Mouse (Mus musculus) spleen, postnatal 36 days (tissue): ENCODE results near the gene Pef1.

Experiments used
- DNase-seq, 2 experiments: peaks; one replicate each; pipeline ENCODE4 v3.0.0; 2022; ENCODE audit warnings: low spot score in 2 of 2, mixed read lengths in 1 of 2

Gene Pef1

DNA sequence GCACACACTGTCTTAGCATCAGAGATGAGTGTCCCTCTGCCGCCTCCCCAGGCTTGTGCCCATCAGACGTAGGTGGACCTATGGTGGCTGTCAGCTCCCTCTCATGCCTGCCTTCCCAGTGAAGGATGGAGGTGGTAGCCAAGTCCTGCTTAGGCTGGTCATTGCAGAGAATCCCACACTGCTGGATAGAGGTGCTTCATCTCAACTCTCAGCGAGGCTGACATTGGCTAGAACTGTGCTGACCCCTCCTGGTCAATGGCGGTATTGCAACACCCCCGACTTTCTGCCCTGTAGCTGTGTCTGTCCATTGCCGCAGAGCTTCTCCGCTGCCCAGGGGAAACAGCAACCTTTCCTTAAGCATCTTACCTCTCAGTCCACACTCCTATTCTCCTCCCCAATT lies 15.1 kb upstream of the Pef1 start:
- DNase-seq, result peak; percentile 70 to 72

DNA sequence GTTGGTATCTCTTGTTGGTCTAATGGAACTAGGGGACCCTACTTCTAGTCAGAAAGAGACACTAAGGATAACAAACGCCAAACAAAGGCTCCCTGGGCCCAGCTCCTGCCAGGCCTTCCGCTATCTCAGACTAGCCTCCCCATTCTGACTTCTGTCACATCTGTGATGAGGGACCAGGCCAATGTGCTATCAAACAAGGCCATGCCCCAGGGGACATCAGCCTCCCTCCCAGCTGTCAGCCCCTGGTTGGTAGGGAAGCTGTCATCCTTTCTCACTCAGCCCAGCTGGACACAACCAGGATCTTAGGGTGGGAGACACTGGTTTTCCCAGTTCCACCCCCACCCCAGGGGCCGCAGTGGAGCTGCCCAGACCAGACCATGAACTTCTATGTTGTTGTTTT lies 7.2 kb upstream of the Pef1 start:
- no peak for DNase-seq

DNA sequence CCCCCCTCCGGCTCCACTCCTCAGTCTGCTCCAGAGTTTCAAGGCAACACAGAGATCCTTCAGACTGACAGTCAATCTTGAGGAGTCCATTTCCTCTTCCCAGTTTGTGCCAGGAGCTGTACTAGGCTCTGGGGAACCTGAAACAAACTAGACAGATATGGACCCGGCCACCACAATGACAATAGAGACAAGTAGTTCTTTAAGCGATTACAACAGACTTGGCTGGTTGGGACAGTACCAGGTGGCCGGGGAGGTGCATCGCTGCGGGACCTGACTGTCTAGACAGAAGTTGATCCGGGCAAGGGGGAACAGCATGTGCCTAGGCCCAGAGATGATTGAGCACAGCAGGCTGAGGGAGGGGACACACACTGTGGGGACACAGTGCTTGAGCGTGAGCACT lies 1.2 kb upstream of the Pef1 start:
- DNase-seq, result no peak

DNA sequence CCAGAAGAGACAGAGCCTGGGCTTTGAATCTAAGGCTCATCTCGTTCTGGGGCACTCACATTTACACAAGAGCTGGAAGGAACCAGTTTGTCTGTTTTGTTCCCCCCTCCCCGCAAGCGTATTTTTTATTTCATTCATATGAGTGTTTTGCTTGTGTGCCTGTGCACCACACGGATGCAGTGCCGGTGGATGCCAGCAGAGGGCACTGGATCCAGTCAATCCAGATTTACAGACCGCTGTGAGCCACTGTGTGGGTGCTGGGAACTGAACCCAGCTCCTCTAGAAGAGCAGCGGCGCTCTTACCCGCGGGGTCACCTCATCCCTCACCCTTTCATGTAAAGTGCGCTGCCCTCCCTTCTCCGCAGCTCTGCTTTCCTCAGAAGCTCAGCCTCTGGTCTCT lies 1.3 kb downstream of the Pef1 start:
- DNase-seq, result no peak

DNA sequence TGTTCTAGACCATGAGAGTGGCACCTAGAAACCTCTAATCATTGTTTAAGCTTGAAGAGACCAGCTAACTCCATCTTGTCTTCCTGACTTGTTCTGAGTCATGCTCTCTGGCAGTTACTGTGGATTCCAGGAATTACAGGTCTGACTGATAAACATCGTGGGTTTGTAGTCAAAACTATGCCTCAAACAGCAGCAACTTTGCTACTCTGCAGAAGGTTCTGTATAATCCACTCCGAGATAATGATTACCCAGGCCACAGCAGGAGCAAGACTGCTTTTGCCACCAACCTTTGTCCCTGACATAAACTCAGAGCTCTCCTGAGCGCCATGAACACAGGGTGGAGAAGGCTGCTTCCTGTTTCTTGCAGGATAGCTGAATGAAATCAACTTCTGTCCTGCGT lies 2.2 kb downstream of the Pef1 start:
- no peak for DNase-seq

DNA sequence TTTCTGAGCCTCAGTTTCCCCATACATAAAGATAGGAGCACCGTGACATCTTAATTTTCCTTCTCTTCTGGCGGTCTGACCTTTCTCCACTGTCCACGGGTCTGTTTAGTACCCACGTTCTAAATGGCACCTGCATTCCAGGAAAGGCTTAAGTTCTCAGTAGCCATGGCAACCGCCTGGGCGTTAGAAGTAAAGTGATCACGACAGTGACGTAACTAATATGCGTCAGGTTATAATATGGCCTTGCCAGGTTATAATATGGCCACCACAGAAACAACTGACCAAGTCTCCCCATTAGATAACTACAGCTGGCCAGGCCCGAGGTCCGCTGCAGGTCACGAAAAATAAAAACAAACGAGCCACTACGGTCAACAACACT lies 4.7 kb downstream of the Pef1 start:
- DNase-seq, result no peak

DNA sequence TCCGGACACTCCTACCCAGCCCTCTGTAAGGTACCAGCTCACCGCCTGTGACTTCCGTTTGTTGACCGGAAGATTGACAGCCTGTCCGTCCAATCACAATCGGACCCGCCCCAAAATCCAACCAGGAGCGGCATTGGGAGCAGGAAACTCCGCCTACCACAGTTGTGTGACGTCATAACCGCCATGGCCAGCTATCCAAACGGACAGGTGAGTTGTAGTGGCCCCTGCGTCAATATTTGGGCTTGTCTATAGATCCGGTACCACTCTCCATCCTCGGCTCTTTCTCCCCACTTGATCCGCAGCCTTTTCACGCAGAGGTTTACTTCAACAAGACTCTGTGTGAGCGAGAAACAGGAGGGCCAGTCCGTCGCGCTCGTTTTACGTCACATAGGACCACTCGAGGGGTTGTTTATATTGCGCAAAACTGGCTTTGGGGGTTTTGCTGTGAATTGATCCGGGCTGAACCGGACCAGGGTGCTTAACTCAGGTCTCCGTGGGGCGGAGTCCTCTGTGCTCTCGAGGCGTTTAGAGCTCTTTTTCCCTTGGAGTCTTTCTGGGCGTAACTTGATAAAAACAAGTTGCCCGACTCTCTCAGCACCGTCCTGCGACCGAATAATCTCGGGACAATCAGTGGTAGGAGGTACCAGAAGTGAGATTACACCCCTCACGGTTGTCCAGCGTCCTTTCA lies 5.2 kb downstream of the Pef1 start:
- DNase-seq, result peak; percentile 97 to 99

DNA sequence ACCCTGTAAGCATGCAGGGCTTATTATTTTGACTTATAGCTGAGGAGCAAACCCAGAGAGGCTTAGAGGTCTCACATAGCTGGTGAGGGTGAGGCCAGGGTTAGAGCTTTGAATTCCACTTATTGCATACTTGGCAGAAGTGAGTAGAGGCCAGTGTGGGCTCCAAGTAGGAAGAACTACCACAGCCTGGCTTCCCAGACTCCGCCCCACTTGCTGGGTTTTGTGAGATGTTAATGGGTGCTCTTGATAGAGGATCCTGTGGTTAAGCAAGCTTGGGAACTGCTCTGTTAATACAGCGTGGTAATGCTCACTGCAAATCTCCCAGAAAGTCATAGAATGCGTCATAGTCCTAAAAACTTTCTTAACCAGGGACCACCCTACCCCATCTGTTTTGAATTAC lies 6.6 kb downstream of the Pef1 start:
- no peak for DNase-seq

DNA sequence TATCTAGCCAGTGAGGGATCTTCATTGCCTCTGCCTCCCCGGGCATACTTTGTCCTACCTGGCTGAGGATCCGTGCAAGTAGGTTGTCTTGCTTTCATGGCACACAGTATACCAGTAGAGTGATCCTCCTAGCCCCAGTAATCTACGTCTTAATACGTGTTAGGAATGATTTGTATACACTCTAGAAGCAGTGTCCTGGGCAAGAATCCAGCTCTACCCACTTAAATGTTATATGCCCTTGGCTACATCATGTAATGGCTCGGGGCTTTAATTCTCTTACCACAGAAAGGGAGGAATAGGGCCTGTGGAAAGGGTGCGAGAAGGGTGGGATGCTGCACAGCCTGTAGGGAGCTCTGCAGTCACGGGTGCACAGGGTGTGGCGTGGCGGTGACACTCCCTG lies 7.3 kb downstream of the Pef1 start:
- no peak for DNase-seq

DNA sequence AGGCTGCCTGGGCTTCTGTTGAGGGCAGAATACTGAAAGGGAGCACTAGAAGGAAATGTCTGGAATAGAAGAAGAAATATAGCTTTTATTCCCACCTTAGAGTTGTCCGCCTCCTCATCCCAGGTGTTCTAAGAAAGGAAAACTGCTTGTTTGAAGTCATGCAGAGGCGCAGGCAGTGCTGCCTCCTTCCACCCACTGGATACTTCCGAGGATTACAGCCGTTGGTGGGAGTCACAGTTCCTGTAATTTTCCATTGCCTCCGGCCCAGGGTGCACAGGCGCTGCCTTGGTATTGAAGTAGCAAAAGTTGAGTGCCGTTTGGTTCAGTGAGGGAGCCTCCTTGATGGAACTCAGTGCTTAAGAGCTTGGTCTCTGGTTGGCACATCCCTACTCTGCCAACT lies 7.7 kb downstream of the Pef1 start:
- no peak for DNase-seq

DNA sequence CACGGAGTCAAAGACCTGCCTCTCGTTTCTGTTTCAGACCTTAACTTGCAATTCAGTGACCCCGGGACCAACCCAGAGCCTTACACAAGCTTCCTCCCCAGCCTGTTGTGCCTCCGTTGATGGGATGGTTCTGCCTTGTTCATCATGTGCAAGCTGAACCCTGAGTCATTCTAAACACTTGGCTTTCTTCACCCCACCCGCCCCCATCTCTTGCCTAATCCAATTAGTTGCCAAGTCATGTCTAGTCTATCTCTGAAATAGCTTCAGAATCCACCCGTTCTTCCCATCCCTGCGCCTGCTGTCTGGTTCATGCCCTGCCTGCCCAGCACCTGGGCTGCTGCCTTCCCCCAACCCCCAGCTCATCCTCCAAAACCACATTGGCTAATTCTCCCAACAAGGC lies 9.9 kb downstream of the Pef1 start:
- peak in 1 of 2 experiments; percentile 37 for DNase-seq

DNA sequence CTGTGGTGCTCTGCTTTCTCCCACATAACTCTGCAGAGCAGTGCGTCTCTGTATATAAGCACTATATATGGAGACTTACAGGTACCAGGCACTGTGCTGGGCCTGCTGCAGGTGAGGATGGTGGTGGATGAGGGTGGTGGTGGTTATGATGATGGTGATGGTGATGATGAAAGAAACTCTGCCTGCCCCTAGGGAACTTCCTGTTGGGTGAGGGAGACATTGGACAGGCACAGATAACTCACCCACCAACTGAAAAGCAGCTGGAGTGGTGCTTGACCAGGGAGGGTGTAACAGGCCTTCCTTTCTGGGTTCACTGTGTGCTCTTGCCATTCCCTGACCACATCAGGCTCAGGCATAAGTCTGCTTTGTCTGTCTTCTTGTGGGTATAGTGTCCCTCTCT lies 10.4 kb downstream of the Pef1 start:
- DNase-seq, result no peak

DNA sequence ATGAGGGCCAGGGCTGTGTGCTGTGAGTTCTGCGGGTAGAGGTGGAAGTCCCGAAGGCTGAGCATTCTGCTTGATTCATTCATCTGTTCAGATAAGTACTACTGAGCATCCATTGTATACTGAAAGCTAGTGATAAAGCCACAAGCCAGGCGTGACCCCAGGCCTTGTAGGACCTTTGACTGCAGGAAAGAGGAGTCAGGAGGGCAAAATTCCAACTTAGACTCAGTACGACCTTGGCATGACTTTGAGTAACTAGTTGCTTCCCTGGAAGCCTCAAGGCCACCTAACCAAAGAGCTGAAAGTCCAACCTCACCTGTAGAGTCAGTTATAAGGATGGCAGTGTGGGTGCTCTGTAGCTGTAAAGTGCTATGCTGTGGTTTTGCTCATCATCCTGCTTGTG lies 18.4 kb downstream of the Pef1 start:
- no peak for DNase-seq

DNA sequence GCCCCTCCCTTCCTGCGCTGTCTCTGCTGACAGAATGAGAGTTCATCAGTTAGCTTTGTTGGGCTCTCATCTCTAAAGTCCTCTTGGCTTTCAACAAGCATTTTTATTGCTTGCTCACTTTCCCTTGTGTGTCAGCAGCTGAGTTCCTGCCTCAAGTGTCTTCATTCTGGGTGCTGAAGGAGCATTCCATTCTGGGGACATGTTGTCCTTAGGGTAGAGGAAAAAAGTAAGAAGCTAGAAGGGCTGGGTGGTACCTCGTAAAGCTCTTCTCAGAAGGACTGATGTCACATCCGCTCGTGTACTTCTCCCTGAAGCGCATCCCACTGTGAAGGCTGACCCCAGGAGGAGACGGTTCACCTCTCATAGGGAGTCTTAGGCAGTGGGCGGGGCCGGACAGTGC lies 19.2 kb downstream of the Pef1 start:
- DNase-seq, result no peak

DNA sequence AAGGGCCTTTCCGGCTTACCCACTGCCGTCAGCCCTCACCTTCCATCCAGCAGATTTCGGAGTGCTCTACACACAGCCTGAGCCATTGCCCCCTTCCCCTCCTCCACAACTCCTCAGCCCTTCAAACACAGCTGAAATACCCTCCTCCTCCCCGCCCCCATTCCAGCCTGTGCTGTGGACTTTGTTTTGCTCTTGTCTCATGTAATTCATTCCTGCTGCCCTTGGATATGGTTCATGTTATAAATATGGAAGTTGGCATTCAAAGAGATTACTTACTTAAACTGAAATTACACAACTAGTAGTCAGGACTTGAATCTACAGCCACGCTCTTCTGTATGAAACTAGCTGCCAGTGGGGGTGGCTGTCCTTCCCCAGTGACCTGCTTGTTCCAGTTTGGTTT lies 20.7 kb downstream of the Pef1 start:
- DNase-seq, result no peak

DNA sequence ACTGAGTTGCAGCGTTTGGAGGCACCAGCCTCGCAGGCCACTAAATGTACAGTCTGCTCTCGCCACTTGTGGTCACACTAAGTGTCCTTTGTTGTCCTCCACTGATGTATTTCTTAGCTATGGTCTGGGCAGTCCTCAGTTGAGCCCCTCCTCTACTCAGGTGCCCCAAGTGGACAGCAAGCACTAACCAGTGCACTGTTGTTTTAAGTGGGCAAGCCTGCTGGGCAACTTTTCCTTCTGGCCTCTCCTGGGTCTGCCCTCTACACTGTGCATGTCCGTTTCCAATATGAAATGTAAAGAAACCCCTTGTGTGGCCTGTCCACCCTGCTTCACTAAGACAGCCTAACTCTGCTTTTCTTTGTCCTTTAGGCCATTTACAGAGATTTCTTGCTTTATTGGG lies 21.8 kb downstream of the Pef1 start:
- no peak for DNase-seq

DNA sequence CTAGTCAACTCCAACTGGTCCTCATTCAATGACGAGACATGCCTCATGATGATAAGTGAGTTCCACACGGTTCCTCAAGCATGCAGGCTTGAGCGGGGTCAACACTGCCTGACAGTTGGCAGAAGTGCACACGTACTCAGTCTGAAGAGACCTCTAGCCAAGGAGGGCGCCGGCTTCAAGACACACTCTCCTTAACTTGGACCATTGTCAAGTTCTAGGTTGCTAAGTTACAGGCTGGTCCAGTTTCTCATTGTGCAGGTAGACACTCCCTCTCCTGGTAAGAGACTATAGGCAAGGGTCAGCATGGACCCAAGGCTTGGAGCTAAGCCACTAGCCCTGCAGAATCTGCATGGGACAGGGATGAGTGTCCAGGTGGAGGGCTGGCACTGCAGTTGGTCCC lies 22.8 kb downstream of the Pef1 start:
- DNase-seq, result no peak

DNA sequence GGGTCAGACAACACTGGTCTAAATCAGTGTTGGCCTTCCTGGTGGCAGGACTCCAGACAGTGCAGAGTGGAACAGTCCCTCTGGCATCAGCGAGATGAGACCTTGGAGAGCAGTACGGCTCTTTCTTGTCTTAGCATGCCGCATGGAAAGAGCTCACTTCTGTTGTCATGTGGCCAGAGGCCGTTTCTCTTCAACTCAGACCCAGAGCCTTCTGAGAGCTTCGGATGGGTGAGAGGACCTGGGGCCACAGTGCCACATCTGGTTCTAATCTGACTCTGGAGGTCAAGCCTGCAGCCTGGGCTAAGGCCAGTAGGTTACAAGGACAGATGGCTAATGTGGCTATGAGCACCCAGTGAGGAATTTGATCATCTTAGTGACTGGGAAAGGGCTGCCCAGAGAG lies 23.6 kb downstream of the Pef1 start:
- no peak for DNase-seq

DNA sequence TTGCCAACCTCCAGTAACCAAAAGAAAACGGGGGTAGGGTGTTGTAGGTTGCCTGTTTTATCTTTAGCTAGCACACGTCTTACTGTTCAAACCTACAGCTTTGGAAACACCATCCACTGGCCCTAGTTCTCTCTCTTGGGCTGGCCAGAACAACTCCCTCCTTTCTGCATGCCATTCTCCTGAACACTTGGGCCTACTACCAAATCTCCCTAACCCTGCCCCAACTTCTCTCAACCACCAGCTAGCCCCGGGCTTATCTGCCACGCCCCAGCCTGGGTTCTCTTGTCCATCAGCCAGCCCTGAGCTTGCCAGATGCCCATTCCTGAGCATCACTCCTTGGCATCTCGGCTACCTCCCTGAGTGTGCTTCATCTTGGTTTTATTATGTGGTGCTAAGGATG lies 26.5 kb downstream of the Pef1 start:
- DNase-seq, result no peak

DNA sequence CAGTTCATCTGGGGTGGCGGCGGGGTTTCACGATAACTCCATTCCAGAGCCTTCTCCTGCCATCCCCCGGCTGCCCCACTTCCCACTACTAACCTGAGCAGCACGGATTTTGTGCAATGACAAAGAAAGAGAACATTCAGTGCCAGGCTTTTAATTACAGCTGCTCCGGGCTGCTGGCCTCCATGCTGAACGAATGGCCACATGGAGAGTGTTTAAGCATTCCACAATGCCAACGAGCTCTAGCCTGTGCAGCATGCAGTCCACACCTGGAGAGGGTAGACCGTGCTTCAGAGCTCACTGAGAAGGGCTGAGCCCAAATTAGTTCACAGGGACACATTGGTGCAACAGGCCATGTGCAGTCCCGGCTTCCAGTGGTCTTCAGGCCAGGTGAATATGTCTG lies 27.7 kb downstream of the Pef1 start:
- DNase-seq, result no peak

DNA sequence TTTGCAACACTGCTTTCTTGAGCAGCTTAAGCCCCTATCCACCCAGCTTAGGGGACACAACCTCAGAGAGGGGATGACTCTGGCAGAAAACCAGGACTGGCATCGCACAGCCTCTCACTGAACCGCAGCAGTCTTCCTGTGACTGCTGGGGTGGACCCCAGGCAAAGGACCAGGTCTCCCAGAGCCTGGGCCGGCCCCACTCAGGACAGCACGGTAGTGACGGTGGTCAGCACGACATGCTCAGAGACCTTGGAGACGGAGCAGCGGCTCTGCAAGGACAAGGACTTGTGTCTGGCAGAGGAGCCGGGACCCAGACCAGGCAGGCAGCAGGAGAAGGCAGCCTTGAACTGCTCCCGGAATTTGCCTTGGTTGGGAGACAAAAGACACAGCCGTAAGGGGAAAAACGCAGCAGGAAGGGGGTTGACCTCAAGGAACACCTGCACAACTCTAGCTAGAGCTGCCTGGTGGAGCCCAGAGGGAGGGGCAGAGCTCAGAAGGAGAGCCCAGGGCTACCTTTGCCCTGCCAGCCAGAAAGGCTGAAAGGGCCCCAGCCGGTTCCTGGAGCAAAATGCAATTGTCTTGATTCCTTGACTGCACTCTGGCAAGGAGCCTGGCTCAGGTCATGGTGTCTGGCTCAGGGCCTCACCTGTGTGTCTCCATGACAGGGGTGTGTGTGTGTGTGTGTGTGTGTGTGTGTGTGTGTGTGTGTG lies 28.4 kb downstream of the Pef1 start:
- DNase-seq, result no peak

DNA sequence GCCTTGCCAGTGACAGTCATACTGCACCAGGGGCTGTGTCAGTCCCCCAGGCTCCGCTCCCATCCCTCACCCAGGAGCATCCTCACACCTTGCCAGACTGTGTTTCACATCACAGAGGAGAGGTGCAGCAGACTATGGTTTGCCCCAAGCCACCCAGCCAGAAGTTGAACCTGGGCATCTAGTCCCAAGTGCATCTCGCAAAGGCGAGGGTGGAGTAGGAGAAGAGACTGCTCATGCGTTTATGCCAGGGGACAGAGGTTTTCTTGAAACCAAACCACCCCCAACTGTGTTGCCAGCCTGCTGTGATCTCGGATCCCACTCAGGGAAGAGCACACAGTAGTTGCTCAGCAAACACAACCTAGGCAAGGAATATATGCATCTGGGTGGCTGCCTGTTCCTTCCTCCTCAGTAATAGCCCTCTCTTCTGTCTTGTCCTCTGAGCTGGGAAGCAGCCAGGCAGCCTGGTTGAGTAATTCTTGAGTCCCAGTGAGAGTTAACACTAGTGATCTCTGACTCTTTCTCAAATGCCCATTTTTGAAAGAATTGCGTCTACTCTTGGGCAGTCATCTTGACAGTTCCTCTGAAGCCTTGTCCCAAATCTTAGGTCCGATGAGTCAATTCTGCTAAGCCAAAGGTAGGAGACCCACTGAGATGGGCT lies 29.2 kb downstream of the Pef1 start:
- no peak for DNase-seq

DNA sequence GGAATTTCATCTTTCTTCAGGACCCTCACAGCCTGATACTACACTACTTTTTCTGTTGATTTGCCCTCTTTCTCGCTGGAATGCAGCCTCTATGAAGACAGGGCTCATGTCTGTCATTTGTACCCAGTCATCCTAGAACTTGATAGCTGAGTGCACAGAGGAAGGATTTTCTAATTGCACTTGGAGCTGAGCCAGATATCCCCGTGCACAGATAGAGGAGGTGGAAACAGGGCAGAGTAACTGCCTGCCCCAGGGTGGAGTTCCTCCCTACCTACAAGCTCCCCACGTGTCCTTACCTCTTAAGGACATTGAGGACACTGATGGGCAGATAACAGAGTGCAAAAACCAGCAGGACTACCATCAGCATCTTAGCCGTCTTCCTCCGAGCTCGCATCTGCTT lies 31.0 kb downstream of the Pef1 start:
- no peak for DNase-seq
